ENCODE assay signal across 15 mouse cellular contexts in the genomic region with DNA sequence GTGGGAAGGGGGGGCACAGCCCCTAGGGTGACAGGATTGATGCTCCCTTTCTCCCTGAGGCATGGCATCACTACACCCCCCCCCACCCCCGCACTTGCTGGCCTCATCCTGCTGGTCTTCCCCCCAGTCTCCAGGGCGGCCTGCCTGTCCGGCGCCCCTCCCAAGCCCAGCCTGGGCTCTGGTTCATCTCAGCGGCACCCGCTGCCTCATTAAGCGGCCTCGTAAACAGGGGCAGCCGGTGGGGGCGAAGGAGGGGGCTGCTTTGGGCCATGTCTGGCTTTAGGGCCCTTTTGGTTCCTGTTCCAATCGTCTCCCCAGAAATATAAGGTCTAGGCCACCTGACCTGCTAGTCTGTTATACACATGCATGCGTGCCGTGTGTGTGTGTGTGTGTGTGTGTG. TPM values are rescaled to one million over a fixed set of nuclear protein-coding genes. Genes with fewer than 3 reads are reported as not detected.
DNase-seq lines count a peak whose midpoint lies in the region; ATAC-seq lines count a peak whose summit lies in the region.
"Had no signal": no experiment of that assay in that cellular context is flagged by ENCODE, and none has a peak within 500 bp of the region (broad histone marks: within the 10 kb centered on the region; RNA-seq: fewer than 3 reads in every experiment).

No protein-coding gene starts in this region.

- H3K4me3 ChIP-seq in heart, embryonic 10.5 days: no peak overlapping the region
- H3K4me3 ChIP-seq in midbrain, embryonic 10.5 days: no peak overlapping the region
- no peak overlapping the region for H3K4me3 ChIP-seq in midbrain, embryonic 14.5 days (replicated peaks; ENCODE audit: low read depth, low read length)
- no peak overlapping the region for H3K4me3 ChIP-seq in embryonic facial prominence, embryonic 12.5 days
- no peak overlapping the region for H3K4me3 ChIP-seq in limb, embryonic 13.5 days
- H3K4me3 ChIP-seq: heart, embryonic 15.5 days had no signal

- no peak overlapping the region for H3K4me2 ChIP-seq in midbrain, embryonic 14.5 days (ENCODE audit: low read length)
- H3K4me2 ChIP-seq in embryonic facial prominence, embryonic 12.5 days (replicated peaks): no peak overlapping the region
- H3K4me2 ChIP-seq in limb, embryonic 13.5 days (replicated peaks): peak overlapping the region; percentile 27
- H3K4me2 ChIP-seq: heart, embryonic 15.5 days had no signal

- H3K9ac ChIP-seq in midbrain, embryonic 14.5 days (replicated peaks; ENCODE audit: low read length): no peak overlapping the region
- H3K9ac ChIP-seq in embryonic facial prominence, embryonic 12.5 days: peak overlapping the region; percentile 7; the same call in 1 of the 2 replicates
- H3K9ac ChIP-seq in limb, embryonic 13.5 days: 0 out of 2 replicates have a peak overlapping the region, but pooled peaks have one; percentile 35
- H3K9ac ChIP-seq: heart, embryonic 15.5 days; liver, embryonic 14.5 days had no signal

- H3K27me3 ChIP-seq in heart, embryonic 10.5 days (ENCODE audit: insufficient read depth, poor library complexity, severe bottlenecking): peaks cover 93% of the 10 kb centered on the region
- peaks cover 28% of the 10 kb centered on the region for H3K27me3 ChIP-seq in midbrain, embryonic 10.5 days (ENCODE audit: low read depth, poor library complexity, severe bottlenecking)
- no peaks in the 10 kb centered on the region for H3K27me3 ChIP-seq in midbrain, embryonic 14.5 days (ENCODE audit: control insufficient read depth, insufficient read depth, low read length)
- H3K27me3 ChIP-seq in embryonic facial prominence, embryonic 12.5 days: peaks cover 3% of the 10 kb centered on the region; the same call in 1 of the 2 replicates
- peaks cover 92% of the 10 kb centered on the region for H3K27me3 ChIP-seq in limb, embryonic 13.5 days

- ATAC-seq in midbrain, embryonic 14.5 days (ENCODE audit: low FRiP score, low TSS enrichment): no peak
- no peak for ATAC-seq in embryonic facial prominence, embryonic 12.5 days (ENCODE audit: insufficient number of reproducible peaks, insufficient read depth, low FRiP score, low TSS enrichment)
- ATAC-seq in limb, embryonic 13.5 days (ENCODE audit: low FRiP score, low read depth): peak; percentile 42

- H3K27ac ChIP-seq in heart, embryonic 10.5 days: peak overlapping the region; percentile 67
- H3K27ac ChIP-seq in midbrain, embryonic 10.5 days (replicated peaks): peak overlapping the region; percentile 71; the same call in 1 of the 2 replicates
- H3K27ac ChIP-seq in midbrain, embryonic 14.5 days (replicated peaks; ENCODE audit: low read depth, low read length): no peak overlapping the region
- no peak overlapping the region for H3K27ac ChIP-seq in embryonic facial prominence, embryonic 12.5 days
- no peak overlapping the region for H3K27ac ChIP-seq in limb, embryonic 13.5 days
- H3K27ac ChIP-seq: heart, embryonic 15.5 days; liver, embryonic 14.5 days had no signal

- WGBS in heart, embryonic 10.5 days: 31% methylated on average over 13 of the region's 13 CpGs
- WGBS in midbrain, embryonic 10.5 days: 61% methylated on average over 13 of the region's 13 CpGs
- 50% methylated on average over 13 of the region's 13 CpGs for WGBS in midbrain, embryonic 14.5 days
- WGBS in embryonic facial prominence, embryonic 12.5 days: 46% methylated on average over 13 of the region's 13 CpGs
- WGBS in limb, embryonic 13.5 days: 12% methylated on average over 13 of the region's 13 CpGs

- H3K9me3 ChIP-seq in heart, embryonic 10.5 days: no peaks in the 10 kb centered on the region
- H3K9me3 ChIP-seq in midbrain, embryonic 10.5 days (replicated peaks): no peaks in the 10 kb centered on the region
- no peaks in the 10 kb centered on the region for H3K9me3 ChIP-seq in midbrain, embryonic 14.5 days (ENCODE audit: control insufficient read depth, low read length)
- H3K9me3 ChIP-seq in embryonic facial prominence, embryonic 12.5 days: no peaks in the 10 kb centered on the region
- H3K9me3 ChIP-seq in limb, embryonic 13.5 days: no peaks in the 10 kb centered on the region
- H3K9me3 ChIP-seq: heart, embryonic 15.5 days had no signal

- peaks cover 70% of the 10 kb centered on the region for H3K4me1 ChIP-seq in heart, embryonic 10.5 days
- peaks cover 84% of the 10 kb centered on the region for H3K4me1 ChIP-seq in midbrain, embryonic 10.5 days
- H3K4me1 ChIP-seq in midbrain, embryonic 14.5 days (ENCODE audit: control insufficient read depth, insufficient read depth, low read length): peaks cover 23% of the 10 kb centered on the region
- peaks cover 69% of the 10 kb centered on the region for H3K4me1 ChIP-seq in embryonic facial prominence, embryonic 12.5 days
- H3K4me1 ChIP-seq in limb, embryonic 13.5 days: peaks cover 78% of the 10 kb centered on the region

- DNase-seq in heart, embryonic 10.5 days (ENCODE audit: low spot score): no peak
- DNase-seq in heart, adult 18-20 months: no peak
- DNase-seq in midbrain, embryonic 10.5 days (ENCODE audit: low spot score): no peak
- no peak for DNase-seq in midbrain, embryonic 14.5 days
- no peak for DNase-seq in thymus, postnatal 14 days
- DNase-seq: adrenal gland, adult 8-10 months; B cell, adult 2 months; cerebellum, adult 18-20 months; heart, adult 11 months had no signal

- no peaks in the 10 kb centered on the region for H3K36me3 ChIP-seq in heart, embryonic 10.5 days
- H3K36me3 ChIP-seq in midbrain, embryonic 10.5 days: peaks cover 92% of the 10 kb centered on the region
- peaks cover 48% of the 10 kb centered on the region for H3K36me3 ChIP-seq in midbrain, embryonic 14.5 days (ENCODE audit: control insufficient read depth, insufficient read depth, low read length)
- 0 out of 2 replicates have a peak, but pooled peaks cover 3% of the 10 kb centered on the region for H3K36me3 ChIP-seq in embryonic facial prominence, embryonic 12.5 days
- no peaks in the 10 kb centered on the region for H3K36me3 ChIP-seq in limb, embryonic 13.5 days
- H3K36me3 ChIP-seq: heart, embryonic 15.5 days had no signal

RNA-seq across cellular contexts. Expression of gene Enho, which starts 19.4 kb away (rescaled TPM):
- 5.3 and 8.9 TPM in 2 replicates for polyA plus RNA-seq in heart, embryonic 10.5 days (2016; fragmentation: Nextera tagmentation; extraction: Ambion mirVana)
- 10 to 100 TPM in 1 of 2 experiments, 1 to 10 TPM in 1; 9.7 to 11.0 TPM for total RNA-seq in heart, adult 18-20 months (2021)
- polyA plus RNA-seq in midbrain, embryonic 10.5 days (2016; fragmentation: Nextera tagmentation; extraction: Ambion mirVana): 23.2 and 31.4 TPM in 2 replicates
- 121 and 154 TPM in 2 replicates for polyA plus RNA-seq in midbrain, embryonic 14.5 days (2014; fragmentation: Nextera tagmentation; extraction: Ambion mirVana)
- polyA plus RNA-seq in embryonic facial prominence, embryonic 12.5 days (2016; fragmentation: Nextera tagmentation; extraction: Ambion mirVana): 29.0 and 33.7 TPM in 2 replicates
- 12.7 and 13.6 TPM in 2 replicates for polyA plus RNA-seq in limb, embryonic 13.5 days (2015; fragmentation: Nextera tagmentation; extraction: Ambion mirVana)
- total RNA-seq: megakaryocyte progenitor cell, adult 5-6 weeks had no signal

RNA-seq across cellular contexts. Expression of gene Cntfr, which starts 37.3 kb away (rescaled TPM):
- polyA plus RNA-seq in heart, embryonic 10.5 days (2016; fragmentation: Nextera tagmentation; extraction: Ambion mirVana): 2.6 and 8.9 TPM in 2 replicates
- 1 to 10 TPM; 3.3 to 4.4 TPM for total RNA-seq in heart, adult 18-20 months (2021)
- polyA plus RNA-seq in midbrain, embryonic 10.5 days (2016; fragmentation: Nextera tagmentation; extraction: Ambion mirVana): 27.1 and 35.8 TPM in 2 replicates
- 23.9 and 46.8 TPM in 2 replicates for polyA plus RNA-seq in midbrain, embryonic 14.5 days (2014; fragmentation: Nextera tagmentation; extraction: Ambion mirVana)
- 13.6 and 14.9 TPM in 2 replicates for polyA plus RNA-seq in embryonic facial prominence, embryonic 12.5 days (2016; fragmentation: Nextera tagmentation; extraction: Ambion mirVana)
- 5.1 and 5.5 TPM in 2 replicates for polyA plus RNA-seq in limb, embryonic 13.5 days (2015; fragmentation: Nextera tagmentation; extraction: Ambion mirVana)
- total RNA-seq: hematopoietic stem cell, adult 5-6 weeks; megakaryocyte progenitor cell, adult 5-6 weeks had no signal

RNA-seq across cellular contexts. Expression of gene Il11ra1, which starts 40.2 kb away (rescaled TPM):
- 144 and 147 TPM in 2 replicates for polyA plus RNA-seq in heart, embryonic 10.5 days (2016; fragmentation: Nextera tagmentation; extraction: Ambion mirVana)
- total RNA-seq in heart, adult 18-20 months (2021): 100 to 1,000 TPM; 105 TPM
- polyA plus RNA-seq in midbrain, embryonic 10.5 days (2016; fragmentation: Nextera tagmentation; extraction: Ambion mirVana): 69.0 TPM in 2 replicates
- 28.1 and 32.1 TPM in 2 replicates for polyA plus RNA-seq in midbrain, embryonic 14.5 days (2014; fragmentation: Nextera tagmentation; extraction: Ambion mirVana)
- 337 and 358 TPM in 2 replicates for polyA plus RNA-seq in embryonic facial prominence, embryonic 12.5 days (2016; fragmentation: Nextera tagmentation; extraction: Ambion mirVana)
- polyA plus RNA-seq in limb, embryonic 13.5 days (2015; fragmentation: Nextera tagmentation; extraction: Ambion mirVana): 405 and 439 TPM in 2 replicates

RNA-seq across cellular contexts. Expression of gene Rpp25l, which starts 53.8 kb away (rescaled TPM):
- polyA plus RNA-seq in heart, embryonic 10.5 days (2016; fragmentation: Nextera tagmentation; extraction: Ambion mirVana): 54.5 and 71.3 TPM in 2 replicates
- 10 to 100 TPM; 35.0 to 37.3 TPM for total RNA-seq in heart, adult 18-20 months (2021)
- 86.4 and 91.5 TPM in 2 replicates for polyA plus RNA-seq in midbrain, embryonic 10.5 days (2016; fragmentation: Nextera tagmentation; extraction: Ambion mirVana)
- 62.2 and 64.1 TPM in 2 replicates for polyA plus RNA-seq in midbrain, embryonic 14.5 days (2014; fragmentation: Nextera tagmentation; extraction: Ambion mirVana)
- polyA plus RNA-seq in embryonic facial prominence, embryonic 12.5 days (2016; fragmentation: Nextera tagmentation; extraction: Ambion mirVana): 84.9 and 87.8 TPM in 2 replicates
- polyA plus RNA-seq in limb, embryonic 13.5 days (2015; fragmentation: Nextera tagmentation; extraction: Ambion mirVana): 74.9 and 76.6 TPM in 2 replicates

Comparison
In these comparisons a context has a peak if more than half of its experiments do, and no peak if none do; other contexts are left out.
1. H3K27ac ChIP-seq: peak in heart, embryonic 10.5 days (single experiment) and midbrain, embryonic 10.5 days (single experiment); none in midbrain, embryonic 14.5 days (single experiment), embryonic facial prominence, embryonic 12.5 days (single experiment) and limb, embryonic 13.5 days (single experiment).